Mouse (Mus musculus) spleen, embryonic (tissue): ENCODE data around the gene Sarm1.

Experiments used
- CTCF ChIA-PET: fragments of 350-600 bp; sonication (Branson Sonifier 250); formaldehyde crosslinking; loops from one replicate; lab custom pipeline; 2022; lab: Charles Lee

The Sarm1 gene

GRCm38 (mm10) chr11:78465568-78466180 lies 31.9 kb downstream of the Sarm1 start, which contains the start of gene Slc46a1:
TSS of gene Slc46a1 (plus strand) at chr11:78465697.
- CTCF ChIA-PET, result interaction anchor here (1.1 kb wide), 1 partner anchor 395 kb away, joined by 3 read pairs; no protein-coding TSS in a partner anchor

GRCm38 (mm10) chr11:78465116-78465515 lies 32.4 kb downstream of the Sarm1 start:
- CTCF ChIA-PET, result interaction anchor here (1.1 kb wide), 1 partner anchor 396 kb away, joined by 3 read pairs; no protein-coding TSS in a partner anchor

GRCm38 (mm10) chr11:78463286-78464036 lies 34.1 kb downstream of the Sarm1 start:
- CTCF ChIA-PET, result no interaction called here

- CTCF ChIA-PET, result no interaction called here
Measured at GRCm38 (mm10) chr11:78462669-78463068, 34.9 kb downstream of the Sarm1 start.

GRCm38 (mm10) chr11:78461894-78462293 lies 35.7 kb downstream of the Sarm1 start:
- CTCF ChIA-PET, result no interaction called here

- CTCF ChIA-PET, result no interaction called here
Measured at GRCm38 (mm10) chr11:78458740-78459139, 38.8 kb downstream of the Sarm1 start.

- CTCF ChIA-PET, result no interaction called here
Measured at GRCm38 (mm10) chr11:78455308-78455707, 42.2 kb downstream of the Sarm1 start.

- CTCF ChIA-PET, result interaction anchor here (0.8 to 1.0 kb wide), 2 partner anchors 19 to 37 kb away, joined by 3 to 4 read pairs; no protein-coding TSS in a partner anchor
Measured at GRCm38 (mm10) chr11:78454276-78454675, 43.3 kb downstream of the Sarm1 start.

GRCm38 (mm10) chr11:78453675-78454074 lies 43.9 kb downstream of the Sarm1 start:
- CTCF ChIA-PET, result interaction anchor here (1.0 kb wide), 1 partner anchor 37 kb away, joined by 4 read pairs; no protein-coding TSS in a partner anchor

GRCm38 (mm10) chr11:78450337-78450736 lies 47.2 kb downstream of the Sarm1 start:
- CTCF ChIA-PET, result interaction anchor here (0.5 kb wide), 1 partner anchor 1134 kb away, joined by 14 read pairs; no protein-coding TSS in a partner anchor

- CTCF ChIA-PET, result no interaction called here
Measured at GRCm38 (mm10) chr11:78448242-78448641, 49.3 kb downstream of the Sarm1 start.

- CTCF ChIA-PET, result no interaction called here
Measured at GRCm38 (mm10) chr11:78447168-78447567, 50.4 kb downstream of the Sarm1 start.

GRCm38 (mm10) chr11:78443115-78443514 lies 54.4 kb downstream of the Sarm1 start:
- CTCF ChIA-PET, result no interaction called here

GRCm38 (mm10) chr11:78438399-78438930 lies 59.1 kb downstream of the Sarm1 start:
- CTCF ChIA-PET, result no interaction called here

- CTCF ChIA-PET, result no interaction called here
Measured at GRCm38 (mm10) chr11:78437182-78437581, 60.4 kb downstream of the Sarm1 start.

GRCm38 (mm10) chr11:78435776-78436349 lies 61.7 kb downstream of the Sarm1 start:
- CTCF ChIA-PET, result interaction anchor here (0.6 to 0.8 kb wide), 2 partner anchors 131 to 326 kb away, joined by 6 read pairs; no protein-coding TSS in a partner anchor

- CTCF ChIA-PET, result no interaction called here
Measured at GRCm38 (mm10) chr11:78434052-78434451, 63.5 kb downstream of the Sarm1 start.

- CTCF ChIA-PET, result no interaction called here
Measured at GRCm38 (mm10) chr11:78431176-78431575, 66.4 kb downstream of the Sarm1 start.

GRCm38 (mm10) chr11:78430195-78430878 lies 67.2 kb downstream of the Sarm1 start:
- CTCF ChIA-PET, result no interaction called here

- CTCF ChIA-PET, result no interaction called here
Measured at GRCm38 (mm10) chr11:78428309-78428708, 69.2 kb downstream of the Sarm1 start.

- CTCF ChIA-PET, result no interaction called here
Measured at GRCm38 (mm10) chr11:78427655-78428054, 69.9 kb downstream of the Sarm1 start.
